Mouse (Mus musculus): ENCODE data around the gene Dhx34.

GRCm38 (mm10) chr7:16198540-16198939 is 23.3 kb downstream of the Dhx34 start:
- no peak for TF ChIP-seq CTCF (IDR thresholded peaks at IDR 0.05; ENCODE audit: control insufficient read depth, insufficient read depth, low read length)
- no peak for TF ChIP-seq POLR2A (IDR thresholded peaks at IDR 0.05; ENCODE audit: borderline replicate concordance, control insufficient read depth, low read depth, low read length)

All from bone marrow, adult 2 months (tissue).